Mouse (Mus musculus) heart, postnatal 14 days (tissue): Measurements from ENCODE around the gene 2700049A03Rik. TPM values are rescaled to one million over a fixed set of nuclear protein-coding genes. Genes with fewer than 3 reads are reported as not detected.

Source experiments
- DNase-seq, 2 experiments: peaks; one replicate each; pipeline ENCODE4 v3.0.0; 2021 to 2022
- intact Hi-C: fragments of 180-260 bp; cut with DNase I; formaldehyde crosslinking; loops from one replicate; pipeline ENCODE4 v1.15.1; 2025
- total RNA-seq, 2 experiments: library from RNA; stranded (reverse); gene quantifications; 2 replicates each; pipeline ENCODE4 v1.2.3; 2021

Gene 2700049A03Rik
- total RNA-seq, 2 experiments from 2014 or later, result 3.8 TPM

- DNase-seq, result no peak
- intact Hi-C loops, result no loop called here
Measured at GRCm38 (mm10) chr12:71157974-71158373, 21.3 kb downstream of the 2700049A03Rik start.

- intact Hi-C loops, result no loop called here
- DNase-seq, result no peak
Measured at GRCm38 (mm10) chr12:71164410-71164809, 27.8 kb downstream of the 2700049A03Rik start.

- intact Hi-C loops, result no loop called here
Measured at GRCm38 (mm10) chr12:71169911-71170310, 33.3 kb downstream of the 2700049A03Rik start.

GRCm38 (mm10) chr12:71183736-71184135 is 47.1 kb downstream of the 2700049A03Rik start:
- intact Hi-C loops, result no loop called here
- no peak for DNase-seq

More at GRCm38 (mm10) chr12:71169911-71170310, 33.3 kb downstream of the 2700049A03Rik start:
- no peak for DNase-seq

- intact Hi-C loops, result no loop called here
- no peak for DNase-seq
Measured at GRCm38 (mm10) chr12:71184396-71184795, 47.7 kb downstream of the 2700049A03Rik start.

GRCm38 (mm10) chr12:71192705-71193104 is 56.1 kb downstream of the 2700049A03Rik start:
- intact Hi-C loops, result no loop called here
- DNase-seq, result no peak

GRCm38 (mm10) chr12:71197671-71198070 is 61.0 kb downstream of the 2700049A03Rik start:
- intact Hi-C loops, result loop anchor here (2.0 kb wide), 2 partner anchors 113 to 511 kb away; no protein-coding TSS in a partner anchor
- DNase-seq, result peak in 1 of 2 experiments; percentile 16

- intact Hi-C loops, result no loop called here
- DNase-seq, result peak in 1 of 2 experiments; percentile 3
Measured at GRCm38 (mm10) chr12:71201753-71202152, 65.1 kb downstream of the 2700049A03Rik start.

- DNase-seq, result no peak
- intact Hi-C loops, result no loop called here
Measured at GRCm38 (mm10) chr12:71204303-71204702, 67.7 kb downstream of the 2700049A03Rik start.

- no peak for DNase-seq
Measured at GRCm38 (mm10) chr12:71217191-71217590, 80.5 kb downstream of the 2700049A03Rik start.

GRCm38 (mm10) chr12:71217866-71218522 is 81.3 kb downstream of the 2700049A03Rik start:
- peak; percentile 31 to 53 for DNase-seq
- intact Hi-C loops, result no loop called here

More at GRCm38 (mm10) chr12:71217191-71217590, 80.5 kb downstream of the 2700049A03Rik start:
- intact Hi-C loops, result no loop called here

GRCm38 (mm10) chr12:71222761-71223160 is 86.1 kb downstream of the 2700049A03Rik start:
- no peak for DNase-seq
- intact Hi-C loops, result no loop called here

GRCm38 (mm10) chr12:71227769-71228168 is 91.1 kb downstream of the 2700049A03Rik start:
- DNase-seq, result peak; percentile 20 to 57
- intact Hi-C loops, result no loop called here

GRCm38 (mm10) chr12:71228925-71229649 is 92.4 kb downstream of the 2700049A03Rik start:
- intact Hi-C loops, result no loop called here
- no peak for DNase-seq

- no peak for DNase-seq
- intact Hi-C loops, result no loop called here
Measured at GRCm38 (mm10) chr12:71231561-71231960, 94.9 kb downstream of the 2700049A03Rik start.

- intact Hi-C loops, result no loop called here
- no peak for DNase-seq
Measured at GRCm38 (mm10) chr12:71233426-71233825, 96.8 kb downstream of the 2700049A03Rik start.

- intact Hi-C loops, result no loop called here
- no peak for DNase-seq
Measured at GRCm38 (mm10) chr12:71237074-71237473, 100.4 kb downstream of the 2700049A03Rik start.

GRCm38 (mm10) chr12:71242791-71243190 is 106.1 kb downstream of the 2700049A03Rik start:
- intact Hi-C loops, result no loop called here
- no peak for DNase-seq

- intact Hi-C loops, result no loop called here
- no peak for DNase-seq
Measured at GRCm38 (mm10) chr12:71244766-71245390, 108.2 kb downstream of the 2700049A03Rik start.

GRCm38 (mm10) chr12:71247191-71247590 is 110.5 kb downstream of the 2700049A03Rik start:
- DNase-seq, result peak in 1 of 2 experiments; percentile 10
- intact Hi-C loops, result no loop called here

- intact Hi-C loops, result no loop called here
- no peak for DNase-seq
Measured at GRCm38 (mm10) chr12:71249348-71249747, 112.7 kb downstream of the 2700049A03Rik start.
